Mouse (Mus musculus) lung, postnatal 10 days (tissue): Measurements from ENCODE around the gene Igsf10.

Experiments used
- DNase-seq: peaks from one replicate; pipeline ENCODE4 v3.0.0; 2021

Igsf10 gene

DNA sequence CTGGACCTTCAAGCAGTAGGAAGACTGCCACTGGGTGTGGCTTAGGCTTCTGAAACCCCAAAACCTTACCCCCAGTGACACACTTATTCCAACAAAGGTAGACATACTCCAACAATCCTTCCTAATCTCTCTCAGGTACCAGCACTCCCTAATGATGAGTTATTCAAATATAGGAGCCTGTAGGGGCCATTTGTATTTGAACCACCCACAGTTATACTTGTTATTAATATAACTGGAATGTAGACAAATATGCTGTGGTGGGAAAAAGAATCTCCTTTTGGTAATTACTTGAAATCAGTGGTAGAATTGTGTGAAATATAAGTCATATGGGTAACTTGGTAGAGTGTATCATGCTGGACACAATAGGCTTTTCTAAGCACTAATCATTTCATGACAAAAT is 65.6 kb downstream of the Igsf10 start:
- no peak for DNase-seq

DNA sequence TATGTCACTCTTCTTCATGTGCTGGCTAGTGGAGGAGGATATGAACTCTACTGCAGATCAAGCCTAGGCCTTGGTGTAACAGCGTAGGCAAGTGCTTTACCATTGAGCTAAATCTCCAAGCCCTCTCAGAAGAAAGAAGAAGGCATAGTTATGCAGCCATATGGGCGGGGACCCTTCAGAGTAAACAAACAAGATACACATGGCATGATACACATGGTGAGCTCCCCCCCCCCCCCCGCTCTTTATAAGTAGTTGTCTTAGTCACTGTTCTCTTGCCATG is 66.0 kb downstream of the Igsf10 start:
- no peak for DNase-seq

DNA sequence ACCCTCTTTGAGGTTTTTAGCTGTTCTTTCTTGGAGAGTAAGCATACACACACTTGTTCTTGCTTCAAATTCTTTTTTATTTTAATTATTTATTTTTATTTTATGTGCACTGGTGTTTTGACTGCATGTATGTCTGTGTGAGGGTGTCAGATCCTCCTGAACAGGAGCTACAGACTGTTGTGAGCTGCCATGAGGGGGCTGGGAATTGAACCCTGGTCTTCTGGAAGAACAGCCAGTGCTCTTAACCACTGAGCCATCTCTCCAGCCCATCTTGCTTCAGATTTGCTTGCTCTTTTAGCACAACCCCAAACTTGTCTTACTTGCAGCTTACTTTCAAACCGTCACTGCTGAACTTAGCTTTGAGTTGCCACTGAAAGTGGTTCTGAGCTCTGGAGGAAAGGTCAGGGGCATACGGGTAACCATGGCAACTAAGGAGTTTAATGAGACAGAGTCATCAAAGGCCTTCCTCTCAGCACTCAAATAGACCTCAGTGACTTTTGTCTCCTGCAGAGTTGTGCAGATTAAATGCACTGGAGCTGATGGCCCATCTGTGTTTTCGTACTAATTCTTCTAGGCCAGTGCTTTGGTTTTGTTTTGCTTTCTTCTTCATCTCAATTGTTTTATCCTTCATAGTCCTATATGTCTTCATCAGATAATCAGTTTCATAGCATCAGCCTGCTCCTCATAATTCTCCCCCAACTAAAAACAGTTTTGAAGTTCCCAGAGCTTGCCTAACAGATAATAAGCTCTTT is 66.5 kb downstream of the Igsf10 start:
- DNase-seq, result no peak

DNA sequence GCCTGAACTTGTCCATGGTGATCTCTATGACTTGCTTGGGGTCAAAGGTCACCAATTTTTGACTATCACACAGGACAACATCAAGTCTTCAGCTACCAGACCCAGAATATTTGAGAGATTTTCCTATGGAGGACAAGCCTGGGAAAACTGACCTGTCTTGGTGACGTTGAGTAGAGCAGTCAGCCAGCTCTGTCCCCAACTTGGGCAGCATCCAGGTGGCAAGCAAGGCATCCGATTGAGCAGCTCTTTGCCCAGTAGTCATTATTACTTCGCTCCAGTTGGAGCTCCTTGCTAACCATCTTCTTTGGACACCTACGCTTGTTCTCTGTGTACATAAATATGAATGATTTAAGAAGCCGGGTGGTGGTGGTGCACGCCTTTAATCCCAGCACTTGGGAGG is 73.4 kb downstream of the Igsf10 start:
- DNase-seq, result no peak
